Mouse (Mus musculus) bone marrow, adult 2 months (tissue): Measurements from ENCODE around the gene Pdcd11. TPM values are rescaled to one million over a fixed set of nuclear protein-coding genes. Genes with fewer than 3 reads are reported as not detected.
A peak's percentile ranks its signal among the peaks of the same experiment; 100 is the strongest.

Experiments used
- H3K27ac ChIP-seq: fragments of 200-500 bp; 2 replicates; pipeline ENCODE4 v1.5.1; 2012; ENCODE audit warnings: low read depth, mild to moderate bottlenecking, control low read depth, inconsistent platforms, low read length; ENCODE audit not compliant: control insufficient read depth, poor library complexity, insufficient read depth
- H3K4me1 ChIP-seq: fragments of 200-500 bp; 2 replicates; pipeline ENCODE4 v1.6.1; 2011; ENCODE audit warnings: low read length; ENCODE audit not compliant: control insufficient read depth, insufficient read depth
- H3K4me3 ChIP-seq: fragments of 200-500 bp; replicated peaks from 2 replicates; pipeline ENCODE3; 2011; ENCODE audit warnings: mild to moderate bottlenecking, low read depth, low read length, control low read depth; ENCODE audit not compliant: control insufficient read depth
- CTCF ChIP-seq: fragments of 200-500 bp; IDR thresholded peaks from 2 replicates; pipeline ENCODE4 v1.5.1; 2011; ENCODE audit warnings: low read length, control low read depth; ENCODE audit not compliant: control insufficient read depth, insufficient read depth
- POLR2A ChIP-seq: fragments of 200-500 bp; IDR thresholded peaks from 2 replicates; pipeline ENCODE4 v1.6.1; 2011; ENCODE audit warnings: low read depth, mild to moderate bottlenecking, control low read depth, low read length, borderline replicate concordance; ENCODE audit not compliant: control insufficient read depth
- WGBS: fragments of 180-500 bp; shearing (Covaris S2); methylation state at CpG from one replicate; pipeline ENCODE4 v1.1.7; 2018; 5-methylcytosine and 5-hydroxymethylcytosine counted together
- polyA plus RNA-seq: library from polyadenylated mRNA; stranded (reverse); fragments of >200 nt; gene quantifications from 2 replicates; pipeline ENCODE4 v1.2.4, GENCODE M21; 2011; ENCODE audit warnings: low replicate concordance; ENCODE audit not compliant: missing spikeins, insufficient read depth, insufficient read length

Gene Pdcd11
- polyA plus RNA-seq, 1 experiment, result 17.6 TPM

DNA sequence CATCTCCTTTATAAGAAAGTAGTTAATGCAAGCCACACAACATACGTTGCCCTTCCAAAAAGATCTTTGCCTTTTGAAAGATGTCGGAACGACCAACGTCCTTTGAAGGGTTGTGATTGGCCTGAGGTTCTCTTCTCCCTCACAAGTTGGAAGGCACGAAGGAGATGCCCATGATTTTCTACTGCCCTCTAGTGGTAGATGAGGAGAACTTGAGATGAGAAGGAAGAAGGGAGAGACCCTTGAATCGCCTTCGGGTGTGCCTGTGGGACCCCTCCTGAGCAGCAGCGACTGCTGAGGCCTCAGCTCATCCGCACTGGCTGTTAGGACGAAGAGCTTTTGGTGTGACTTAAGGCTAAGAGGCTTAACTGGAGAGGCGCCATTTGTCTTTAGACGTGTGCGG lies 77.7 kb downstream of the Pdcd11 start:
- WGBS, result 6% methylated on average over 13 of the region's 13 CpGs

DNA sequence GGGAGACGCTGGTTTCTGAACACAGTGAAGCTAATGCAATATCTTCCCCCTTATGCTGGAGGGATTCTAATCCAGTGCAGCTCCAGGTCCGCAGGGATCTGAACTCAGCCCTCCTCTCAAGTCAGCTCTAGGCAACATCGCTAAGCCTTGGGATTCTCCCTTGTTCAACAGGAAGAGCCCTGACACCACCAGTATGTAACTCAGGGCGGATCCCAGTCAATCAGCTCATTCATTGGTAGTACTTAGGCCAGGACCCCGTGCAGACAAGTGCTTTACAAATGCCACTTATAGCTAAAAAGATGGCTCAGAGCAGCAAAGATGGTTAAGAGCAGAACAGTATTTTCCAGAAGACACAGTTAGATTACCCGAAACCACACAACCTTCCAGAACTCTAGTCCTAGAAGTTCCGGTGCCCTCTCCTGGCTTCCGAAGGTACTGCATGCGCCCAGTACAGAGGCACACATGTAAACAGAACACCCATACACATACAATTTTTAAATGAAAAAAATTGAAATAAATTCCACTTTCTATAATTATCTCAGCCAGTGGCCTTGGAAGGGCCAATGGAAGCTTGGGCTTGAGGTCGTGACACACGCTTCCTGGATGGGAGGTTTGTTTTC lies 78.3 kb downstream of the Pdcd11 start:
- 14% methylated on average over 11 of the region's 11 CpGs for WGBS
- H3K4me1 ChIP-seq, result no peaks in the 10 kb centered on the region; the same call in 1 of the 2 replicates
- H3K4me3 ChIP-seq, result no peak overlapping the region
- TF ChIP-seq POLR2A, result no peak
- peak; percentile 75 for TF ChIP-seq CTCF
- H3K27ac ChIP-seq, result no peak overlapping the region

More for the DNA sequence above, 77.7 kb downstream of the Pdcd11 start:
- TF ChIP-seq POLR2A, result no peak
- peak; percentile 68 for TF ChIP-seq CTCF
- no peak overlapping the region for H3K27ac ChIP-seq
- H3K4me1 ChIP-seq, result no peaks in the 10 kb centered on the region; the same call in 1 of the 2 replicates
- H3K4me3 ChIP-seq, result no peak overlapping the region

DNA sequence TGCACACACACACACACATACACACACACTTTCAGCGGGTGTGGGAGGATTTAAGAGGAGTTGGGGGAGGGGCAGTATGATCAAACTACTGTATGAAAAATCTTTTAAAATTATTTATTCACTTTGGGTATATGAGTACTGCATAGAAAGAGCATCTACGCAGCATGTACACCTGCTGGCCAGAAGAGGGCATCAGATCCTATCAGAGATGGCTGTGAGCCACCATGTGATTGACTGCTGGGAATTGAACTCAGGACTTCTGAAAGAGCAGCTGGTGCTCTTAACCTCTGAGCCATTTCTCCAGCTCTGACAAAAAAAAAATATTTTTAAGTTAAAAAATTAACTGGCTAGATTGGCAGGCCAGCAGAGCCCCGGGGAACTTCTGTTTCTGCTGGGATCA lies 83.9 kb downstream of the Pdcd11 start:
- H3K4me1 ChIP-seq, result no peaks in the 10 kb centered on the region
- WGBS, result 42% methylated on average over 3 of the region's 3 CpGs
- H3K27ac ChIP-seq, result no peak overlapping the region
- H3K4me3 ChIP-seq, result no peak overlapping the region
- no peak for TF ChIP-seq POLR2A
- TF ChIP-seq CTCF, result peak; percentile 50

DNA sequence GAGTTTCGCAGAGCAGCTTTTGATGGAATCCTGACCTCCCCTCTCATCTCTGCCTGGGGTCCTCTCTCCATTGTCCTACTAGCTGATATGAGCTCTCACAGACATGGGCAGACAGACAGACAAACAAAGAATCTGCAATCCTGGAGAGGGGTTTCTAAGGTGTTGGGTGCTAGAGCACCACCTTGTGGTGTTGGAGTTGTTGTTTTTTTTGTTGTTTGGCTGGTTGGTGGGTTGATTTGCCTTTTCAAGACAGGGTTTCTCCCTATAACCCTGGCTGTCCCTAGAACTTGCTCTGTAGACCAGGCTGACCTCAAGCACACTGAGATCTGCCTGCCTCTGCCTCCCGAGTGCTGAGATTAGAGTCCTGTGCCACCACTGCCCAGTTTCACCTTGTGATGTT lies 84.9 kb downstream of the Pdcd11 start:
- Histone ChIP-seq H3K27ac (no peak overlapping the region), H3K4me3 (no peak overlapping the region), H3K4me1 (no peaks in the 10 kb centered on the region)
- TF ChIP-seq POLR2A (no peak), CTCF (no peak)
- WGBS, result 52% methylated on average over 2 of the region's 2 CpGs

DNA sequence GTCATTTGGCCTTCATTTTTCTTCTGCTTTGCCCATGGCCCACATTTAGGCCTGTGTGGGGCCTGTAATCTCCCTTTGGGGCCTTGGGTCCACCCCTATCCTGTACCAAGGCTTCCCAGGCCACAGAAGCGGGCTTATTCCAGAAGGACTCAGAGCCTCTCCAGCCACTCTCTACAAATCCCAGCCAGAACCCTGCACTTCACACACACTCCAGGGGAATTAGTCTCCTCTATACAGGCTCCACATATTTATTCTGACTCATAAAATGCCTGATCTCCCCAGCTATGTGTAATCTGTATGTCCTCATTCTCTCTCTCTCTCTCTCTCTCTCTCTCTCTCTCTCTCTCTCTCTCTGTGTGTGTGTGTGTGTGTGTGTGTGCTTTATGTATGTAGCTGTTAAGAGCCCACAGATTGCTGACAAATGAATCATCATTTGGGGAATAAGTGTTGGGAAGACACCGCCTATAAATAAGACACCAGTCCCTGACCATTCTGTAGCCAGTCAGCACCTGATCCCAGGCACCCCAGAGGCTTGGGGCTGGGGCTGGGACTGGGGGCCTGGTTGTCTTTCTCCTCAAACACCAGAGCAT lies 86.4 kb downstream of the Pdcd11 start:
- WGBS, result 79% methylated on average over 2 of the region's 2 CpGs
- Histone ChIP-seq H3K4me1 (no peaks in the 10 kb centered on the region), H3K4me3 (no peak overlapping the region), H3K27ac (no peak overlapping the region)
- TF ChIP-seq POLR2A, result no peak
- no peak for TF ChIP-seq CTCF

DNA sequence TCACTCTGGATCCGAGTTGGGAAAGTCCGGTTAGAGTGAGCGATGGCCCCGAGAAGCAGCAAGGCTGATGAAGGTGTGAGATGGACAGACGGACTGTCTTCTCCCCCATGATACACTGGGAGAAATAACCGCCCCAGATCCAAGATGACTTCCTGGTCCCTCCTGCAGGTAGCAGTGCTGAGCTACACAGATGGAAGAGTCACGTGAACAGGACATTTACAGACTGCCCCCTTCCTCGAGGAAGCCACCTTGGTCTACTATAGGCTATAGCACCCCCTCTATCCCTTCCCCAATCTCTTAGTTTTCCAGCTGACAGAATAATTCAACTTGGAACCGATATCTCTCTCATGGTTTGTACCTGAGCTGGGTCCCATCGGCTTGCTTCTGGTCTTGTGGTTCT lies 87.4 kb downstream of the Pdcd11 start:
- Histone ChIP-seq H3K4me1 (no peaks in the 10 kb centered on the region), H3K27ac (no peak overlapping the region), H3K4me3 (no peak overlapping the region)
- WGBS, result 32% methylated on average over 10 of the region's 10 CpGs
- TF ChIP-seq CTCF, result no peak
- TF ChIP-seq POLR2A, result no peak

DNA sequence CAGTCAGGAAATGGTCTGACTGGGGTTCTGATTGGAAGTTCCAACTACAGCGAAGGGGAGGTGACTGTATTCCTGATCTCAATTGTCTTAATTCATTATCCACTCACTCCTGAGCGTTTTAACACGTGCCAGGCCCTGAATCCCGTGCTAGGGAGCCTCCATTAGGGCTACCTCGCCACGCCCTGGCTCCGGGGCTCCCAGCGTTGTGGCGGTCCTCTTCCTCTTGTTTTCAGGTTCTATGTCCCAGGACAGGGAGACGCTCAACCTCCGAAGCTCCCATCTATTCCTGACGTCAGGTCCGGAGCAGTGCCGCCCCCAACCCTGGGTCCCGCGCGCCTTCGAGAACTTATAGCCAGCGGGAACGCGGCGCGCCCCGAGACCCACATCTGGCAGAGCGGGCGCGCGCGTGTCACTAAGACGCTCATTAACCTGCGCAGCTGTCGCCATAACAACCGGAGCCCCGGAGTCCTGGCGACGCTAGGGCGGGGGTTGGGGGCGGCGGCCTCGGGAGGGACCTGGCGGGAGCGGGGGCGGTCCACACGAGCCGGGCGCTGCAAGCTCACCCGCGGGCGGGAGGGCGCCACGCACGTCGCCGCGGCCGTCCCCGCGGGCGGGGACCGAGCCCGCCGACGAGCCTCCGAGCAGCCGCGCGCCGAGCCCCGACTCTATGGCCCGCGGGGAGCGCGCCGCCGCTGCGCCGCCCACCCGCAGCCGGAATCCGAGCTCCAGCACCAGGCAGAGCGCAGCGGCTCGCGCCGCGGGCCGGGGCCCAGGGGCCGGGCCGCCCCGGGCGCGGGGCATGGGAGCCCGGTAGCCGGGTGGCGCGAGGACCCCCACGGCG lies 88.1 kb downstream of the Pdcd11 start, which contains the start of gene Neurl1a:
Neurl1a (plus strand) TSS at position 390 of the 841 bp plus-strand sequence.
- WGBS, result under 1% methylated on average over 89 of the region's 98 CpGs
- H3K27ac ChIP-seq, result no peak within 1 kb of the TSS; the same call in 1 of the 2 replicates
- no peaks in the 10 kb centered on the region for H3K4me1 ChIP-seq
- TF ChIP-seq CTCF (no peak), POLR2A (no peak)
- peak within 1 kb of the TSS; percentile 22 for H3K4me3 ChIP-seq

DNA sequence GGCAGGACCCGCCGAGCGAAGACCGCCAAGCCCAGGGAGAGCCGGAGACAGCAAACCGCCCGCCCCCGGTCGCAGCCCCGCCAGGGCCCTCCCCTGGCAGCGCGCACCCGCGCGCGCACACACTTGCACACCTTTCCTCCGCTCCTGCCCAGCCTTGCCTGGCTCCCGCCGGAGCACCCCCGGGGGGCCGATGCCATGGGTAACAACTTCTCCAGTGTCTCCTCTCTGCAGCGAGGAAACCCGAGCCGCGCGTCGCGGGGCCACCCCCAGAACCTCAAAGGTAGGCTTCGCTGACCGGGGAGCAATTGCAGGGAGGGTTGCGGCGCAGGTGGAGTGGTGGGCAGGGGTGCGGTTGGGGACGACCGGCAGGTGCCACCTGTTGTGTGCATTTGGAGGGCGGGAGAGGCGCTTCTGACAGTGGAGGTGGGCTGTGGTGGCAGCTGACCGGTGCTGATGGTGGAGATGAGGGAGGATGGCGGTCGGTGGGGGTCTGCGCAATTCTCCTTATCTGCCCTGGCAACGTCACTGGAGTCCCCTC lies 88.8 kb downstream of the Pdcd11 start:
- TF ChIP-seq CTCF (no peak), POLR2A (no peak)
- 5% methylated on average over 41 of the region's 42 CpGs for WGBS
- no peak overlapping the region for H3K4me3 ChIP-seq
- no peaks in the 10 kb centered on the region for H3K4me1 ChIP-seq
- no peak overlapping the region; the same call in 1 of the 2 replicates for H3K27ac ChIP-seq
